Mouse (Mus musculus) CD4-positive, CD25-positive, alpha-beta regulatory T cell, adult 2 months (primary cell): ENCODE data around the gene Ddx3x.
"Not testable (repeated sequence)": the region's sequence is repeated elsewhere in the genome, so short reads cannot be mapped to it uniquely, and the experiment has no call there.

ENCODE experiments used
- DNase-seq: peaks from one replicate; pipeline ENCODE4 v3.0.0-alpha.2; 2012; ENCODE audit warnings: low read depth, low spot score

The Ddx3x gene

GRCm38 (mm10) chrX:13281329-13282088 is 739 bp downstream of the Ddx3x start:
- DNase-seq = peak; percentile 84

DNA sequence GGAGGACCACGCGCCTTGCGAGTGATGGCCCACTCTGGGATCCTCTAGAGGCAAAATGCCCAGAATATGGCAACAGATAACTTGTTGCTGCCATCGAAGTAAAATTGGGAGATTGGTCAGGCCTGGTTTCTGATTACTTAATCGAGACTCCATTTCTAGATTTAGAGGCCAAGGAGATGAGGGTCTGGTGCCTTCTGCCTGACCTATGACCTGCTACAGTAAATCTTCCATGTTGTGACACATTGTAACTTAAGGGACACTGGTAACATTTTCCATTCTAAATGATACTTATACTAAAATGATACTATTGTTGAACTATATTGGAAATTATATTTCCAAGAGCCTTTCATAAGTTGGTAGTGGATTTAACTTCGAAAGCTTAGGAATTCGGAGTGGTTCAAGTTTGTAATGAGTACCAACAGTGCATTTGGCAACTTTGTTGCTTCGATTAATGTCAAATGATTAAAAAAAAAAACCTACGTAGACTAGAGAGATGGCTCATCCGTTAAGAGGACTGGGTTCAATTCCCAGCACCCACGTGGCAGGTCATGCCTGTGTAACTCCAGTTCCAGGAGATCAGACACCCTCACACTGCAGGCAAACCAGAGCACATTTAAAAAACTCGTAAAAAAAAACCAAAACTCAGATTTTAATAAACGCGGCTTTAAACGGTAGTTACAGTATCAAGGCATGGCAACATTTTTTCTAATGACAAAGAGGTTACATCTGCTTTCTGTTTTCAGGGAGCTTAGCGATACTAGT is 1.5 kb downstream of the Ddx3x start:
- no peak for DNase-seq

DNA sequence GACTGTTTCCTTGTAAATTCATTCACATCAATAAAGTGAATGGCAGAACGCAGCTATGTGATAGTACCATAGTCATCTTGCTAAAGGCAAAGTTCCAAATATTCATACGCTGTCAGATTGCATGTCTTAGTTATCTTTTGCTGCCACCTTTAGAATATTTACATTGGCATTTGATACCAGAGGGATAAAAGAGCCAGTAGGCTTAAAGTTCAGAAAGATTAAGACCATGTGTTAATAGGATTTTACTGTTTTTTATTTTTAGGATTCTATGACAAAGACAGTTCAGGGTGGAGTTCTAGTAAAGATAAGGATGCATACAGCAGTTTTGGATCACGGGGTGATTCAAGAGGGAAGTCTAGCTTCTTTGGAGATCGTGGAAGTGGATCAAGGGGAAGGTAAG is 5.0 kb downstream of the Ddx3x start:
- no peak for DNase-seq

DNA sequence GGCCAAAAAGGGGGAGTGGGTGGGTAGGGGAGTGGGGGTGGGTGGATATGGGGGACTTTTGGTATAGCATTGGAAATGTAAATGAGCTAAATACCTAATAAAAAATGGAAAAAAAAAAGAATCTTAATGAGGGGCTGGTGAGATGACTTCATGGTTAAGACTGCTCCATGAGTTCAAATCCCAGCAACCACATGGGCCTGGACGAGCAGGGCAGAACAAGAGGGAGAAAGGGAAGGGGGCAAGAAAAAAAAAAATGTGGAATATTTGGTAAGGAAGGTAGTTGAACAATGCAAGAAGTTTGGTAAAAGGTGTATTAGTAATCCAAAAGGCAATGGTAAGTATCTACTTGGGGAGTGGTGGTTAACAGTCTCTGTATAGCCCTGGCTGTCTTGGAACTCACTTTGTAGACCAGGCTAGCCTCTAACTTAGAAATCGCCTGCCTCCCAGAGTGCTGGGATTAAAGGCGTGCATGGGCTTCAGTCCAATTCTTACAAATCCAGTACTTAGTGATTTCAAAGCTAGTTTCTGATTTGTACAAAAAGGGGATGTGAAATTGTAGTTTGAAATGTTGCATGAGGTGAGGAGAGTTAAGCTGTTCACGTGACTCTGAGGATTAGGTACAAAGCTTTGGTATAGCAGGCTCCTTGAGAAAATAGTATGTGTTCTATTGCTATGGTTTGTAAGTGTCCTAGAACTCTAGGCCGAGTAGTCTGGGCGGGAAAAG is 13.9 kb downstream of the Ddx3x start:
- no peak for DNase-seq

DNA sequence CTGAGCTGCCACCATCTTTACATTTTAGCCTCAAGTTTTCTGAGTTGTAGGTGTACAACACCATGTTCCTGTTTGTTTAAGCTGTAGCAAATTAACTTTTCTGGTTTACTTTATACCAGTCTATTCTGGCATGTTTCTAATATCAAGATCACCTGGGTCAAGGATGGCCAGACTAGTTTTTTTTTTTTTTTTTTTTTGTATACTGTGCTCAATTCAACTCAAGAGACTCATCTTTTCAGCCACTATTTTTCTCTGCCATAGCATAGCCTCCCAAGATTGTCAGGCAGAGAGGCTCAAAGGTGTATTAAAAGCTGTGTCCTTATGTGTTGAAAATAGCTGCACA is 14.4 kb downstream of the Ddx3x start:
- no peak for DNase-seq

DNA sequence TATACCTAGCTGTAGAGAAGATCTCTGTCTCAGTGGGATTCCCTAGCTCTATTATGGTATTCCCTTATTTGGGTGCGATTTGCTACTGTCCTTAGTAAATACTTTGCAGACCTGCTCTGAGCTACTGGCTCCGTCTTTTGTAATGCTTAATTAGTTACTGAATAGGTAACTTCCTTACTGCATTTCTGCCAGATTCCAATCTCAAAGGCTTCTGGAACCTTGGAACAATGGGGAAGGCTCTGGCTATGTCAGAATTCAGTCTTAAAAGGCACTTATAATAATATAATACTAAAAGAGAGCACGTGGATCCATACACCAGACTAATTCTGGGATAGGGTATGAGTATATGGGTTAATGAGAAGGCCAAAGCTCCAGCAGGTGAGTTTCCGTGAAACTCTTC is 15.5 kb downstream of the Ddx3x start:
- not testable (repeated sequence) for DNase-seq

- no peak for DNase-seq
Measured at GRCm38 (mm10) chrX:13306190-13306589, 25.4 kb downstream of the Ddx3x start.

- DNase-seq = peak; percentile 21
Measured at GRCm38 (mm10) chrX:13311396-13311795, 30.6 kb downstream of the Ddx3x start.

DNA sequence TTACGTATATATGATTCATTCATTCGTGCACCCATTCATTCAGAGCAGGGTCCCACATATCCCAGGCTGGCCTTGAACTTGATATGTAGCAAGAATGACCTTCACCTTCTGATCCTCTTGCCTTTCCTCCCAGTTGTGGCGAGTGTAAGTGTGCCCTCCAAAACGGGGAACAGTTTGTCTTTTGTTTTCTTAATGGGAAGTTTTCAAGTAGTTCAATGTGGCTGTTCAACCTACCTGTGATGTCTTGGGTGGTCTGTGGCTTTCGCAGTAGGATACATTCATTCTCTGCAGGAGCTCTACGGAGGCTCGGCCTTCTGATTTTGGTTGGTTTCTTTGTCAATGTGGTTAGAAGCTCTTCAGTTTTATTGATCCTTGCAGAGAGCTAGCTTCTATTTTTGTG is 48.8 kb downstream of the Ddx3x start:
- DNase-seq = no peak
